Mouse (Mus musculus): Measurements from ENCODE around the gene Yae1d1.
"Not testable (repeated sequence)": the region's sequence is repeated elsewhere in the genome, so short reads cannot be mapped to it uniquely, and the experiment has no call there.

The Yae1d1 gene

DNA sequence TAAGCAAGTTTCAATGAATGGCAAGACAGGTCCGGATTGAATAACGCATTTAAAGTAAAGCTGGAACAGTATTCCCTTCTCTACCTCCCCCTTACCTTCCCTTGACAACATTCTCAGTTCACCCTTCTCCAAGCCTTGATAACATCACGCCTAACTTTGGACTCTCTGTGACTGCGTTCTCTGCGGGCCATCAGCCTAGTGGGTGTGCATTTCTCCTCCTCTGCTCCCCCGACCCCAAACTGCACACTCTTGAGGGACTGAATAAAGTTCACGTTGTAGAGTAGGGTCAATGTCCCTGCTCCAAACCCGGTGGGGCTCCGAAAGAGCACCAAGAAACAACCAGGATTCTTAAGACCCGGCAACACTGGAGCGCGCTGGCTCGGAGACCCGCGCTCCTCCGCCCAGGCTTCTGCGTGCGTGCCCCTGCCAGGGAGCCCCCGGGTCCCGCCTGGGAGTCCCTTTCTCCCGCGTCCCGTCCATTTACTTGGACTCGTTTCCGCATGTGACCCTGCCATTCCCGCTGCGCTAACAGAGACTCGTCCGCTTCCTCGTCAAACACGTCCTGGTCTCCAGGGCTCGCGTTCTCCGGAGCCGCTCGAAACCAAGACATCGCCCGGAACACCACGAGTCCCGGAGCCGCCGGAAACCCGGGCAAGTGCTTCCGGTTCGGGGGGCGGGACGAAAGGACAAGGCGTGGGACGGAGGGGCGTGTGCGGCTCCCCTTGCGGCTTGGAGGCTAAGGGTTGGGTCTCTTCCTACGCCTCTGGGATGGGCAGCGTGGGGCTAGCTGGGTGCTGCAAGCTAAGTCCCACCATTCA, at the start of gene Yae1d1:
Yae1d1 (minus strand) TSS at position 653 of the 818 bp plus-strand sequence.
- peak; percentile 93 for DNase-seq (ENCODE audit: low read depth)

DNA sequence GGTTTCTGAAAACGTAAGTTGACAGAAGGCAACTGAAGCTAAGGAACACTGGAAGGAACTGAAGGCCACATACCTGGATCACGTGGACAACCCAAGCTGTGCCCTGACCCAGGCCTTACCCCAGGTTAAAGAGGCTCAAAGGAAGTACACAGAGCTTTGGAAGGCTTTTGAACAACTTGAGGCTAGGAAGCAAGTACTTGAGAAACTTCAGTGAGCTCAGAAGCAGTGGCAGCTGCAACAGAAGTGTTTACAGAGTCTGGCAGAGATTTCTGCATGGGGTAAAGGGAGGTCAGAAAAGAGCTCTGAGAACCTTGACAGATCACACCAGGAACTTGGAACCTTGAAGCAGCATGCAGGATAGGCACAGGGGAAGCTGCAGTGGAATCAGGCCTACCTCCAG, 45.7 kb upstream of the Yae1d1 start:
- no peak for DNase-seq (ENCODE audit: low read depth)

DNA sequence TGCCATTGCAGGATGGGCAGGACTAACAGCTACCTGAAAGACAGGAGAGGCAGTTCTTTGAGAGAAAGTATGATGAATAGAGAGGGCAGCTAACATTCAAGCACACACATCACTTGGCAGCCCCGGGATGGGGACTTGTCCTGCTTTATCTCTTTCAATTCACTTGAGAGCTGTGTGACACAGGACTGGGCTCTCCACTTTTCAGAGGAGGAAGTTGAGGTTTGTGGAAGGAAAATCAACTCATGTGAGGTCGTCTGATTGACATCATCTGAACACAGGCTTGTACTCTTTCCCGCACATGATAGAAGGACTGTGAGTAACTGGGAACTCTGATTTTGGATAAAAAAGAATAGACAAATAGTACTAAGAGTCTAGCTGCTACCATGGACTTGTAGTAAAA, 23.5 kb upstream of the Yae1d1 start:
- no peak for DNase-seq (ENCODE audit: low read depth)

DNA sequence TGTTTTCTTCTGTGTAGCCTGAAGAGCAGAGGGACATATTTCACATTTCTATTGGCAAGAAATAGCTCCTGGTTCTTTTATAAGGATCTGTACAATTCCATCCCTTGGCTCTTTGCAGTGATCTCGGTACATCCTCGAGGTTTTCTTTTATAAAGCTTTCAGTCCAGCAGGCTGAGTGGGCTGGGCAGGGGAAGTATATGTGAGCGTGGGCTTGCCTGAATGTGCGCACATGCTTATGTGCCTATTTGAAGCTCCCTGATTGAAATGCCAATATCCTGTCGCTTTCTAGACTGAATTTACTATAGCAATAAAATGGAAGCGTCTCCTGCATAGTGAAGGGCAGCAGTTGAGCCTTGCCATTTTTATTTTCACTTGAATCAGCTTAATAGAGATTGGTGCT, 20.1 kb upstream of the Yae1d1 start:
- DNase-seq (ENCODE audit: low read depth) = no peak

DNA sequence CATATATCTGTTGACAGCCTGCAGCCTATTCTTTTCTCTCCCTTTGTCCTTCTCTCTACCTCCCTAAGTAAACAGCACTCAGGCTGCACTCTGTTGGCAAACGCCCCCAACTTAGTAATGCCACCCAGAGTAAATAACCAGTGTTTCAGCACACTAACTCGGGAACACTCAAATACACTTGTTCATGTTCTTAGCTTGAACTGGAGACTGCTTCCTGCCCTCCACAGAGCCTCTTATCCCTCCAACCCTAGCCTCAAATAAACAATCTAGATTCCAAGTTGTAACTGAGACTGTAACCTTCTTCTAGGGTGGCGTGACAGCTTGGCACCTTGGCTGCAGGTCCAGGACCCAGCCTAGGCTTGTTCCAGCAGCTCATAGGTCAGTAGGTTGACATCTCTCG, 17.9 kb upstream of the Yae1d1 start:
- no peak for DNase-seq (ENCODE audit: low read depth)

DNA sequence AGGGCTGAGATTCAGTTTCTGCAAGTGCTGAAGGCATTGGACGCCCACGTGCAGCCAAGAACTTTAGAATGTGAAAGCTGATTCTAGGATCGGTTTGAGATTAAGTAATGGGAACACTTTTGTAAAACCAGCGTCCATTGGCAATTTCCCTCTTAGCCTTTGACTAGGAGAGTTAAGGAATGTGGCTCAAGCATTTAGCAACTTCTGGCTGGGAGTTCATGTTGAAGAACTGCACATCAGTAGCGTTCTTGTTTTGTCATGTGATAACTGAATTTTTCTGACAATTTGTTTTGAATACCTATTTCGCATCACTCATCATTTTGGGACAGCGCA, 332 bp upstream of the Yae1d1 start:
- no peak for DNase-seq (ENCODE audit: low read depth)

DNA sequence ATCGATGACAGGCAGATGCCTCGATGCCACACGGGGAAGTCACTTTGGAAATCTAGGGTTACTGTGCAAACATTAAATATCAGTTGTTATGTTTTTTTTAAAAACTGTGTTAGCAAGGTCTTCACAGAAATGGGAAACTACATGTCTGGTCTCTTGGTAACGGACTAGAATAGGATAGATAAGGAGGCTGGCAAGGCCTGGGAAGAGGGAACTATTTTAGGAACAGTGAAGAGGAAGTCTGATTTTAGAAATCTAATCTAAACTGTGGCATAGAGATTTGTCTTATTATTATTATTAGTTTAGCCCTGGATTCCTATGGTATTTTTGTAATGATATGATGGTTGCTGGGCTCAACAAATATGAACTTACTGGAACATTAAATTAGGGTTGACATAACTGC, 1.1 kb downstream of the Yae1d1 start:
- DNase-seq (ENCODE audit: low read depth) = no peak

DNA sequence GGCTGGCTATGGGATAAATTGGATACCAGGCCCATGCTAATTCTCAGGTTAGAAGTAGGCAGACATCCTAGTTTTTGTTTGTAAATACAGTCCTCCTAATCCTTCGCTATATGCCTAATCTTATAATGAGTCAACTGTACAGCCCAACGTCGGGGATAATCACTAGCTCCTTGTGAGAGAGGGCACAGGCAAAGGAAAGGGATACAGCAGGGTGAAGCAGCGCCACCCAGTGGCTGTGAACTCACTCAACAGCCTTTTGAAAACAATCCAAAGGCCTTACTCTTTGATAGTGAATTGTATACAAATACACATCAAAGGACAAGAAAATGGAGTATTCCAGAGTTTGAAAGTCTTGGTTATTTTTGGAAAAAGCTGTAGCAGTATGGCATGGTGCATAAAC, 10.0 kb downstream of the Yae1d1 start:
- DNase-seq (ENCODE audit: low read depth) = peak; percentile 69

DNA sequence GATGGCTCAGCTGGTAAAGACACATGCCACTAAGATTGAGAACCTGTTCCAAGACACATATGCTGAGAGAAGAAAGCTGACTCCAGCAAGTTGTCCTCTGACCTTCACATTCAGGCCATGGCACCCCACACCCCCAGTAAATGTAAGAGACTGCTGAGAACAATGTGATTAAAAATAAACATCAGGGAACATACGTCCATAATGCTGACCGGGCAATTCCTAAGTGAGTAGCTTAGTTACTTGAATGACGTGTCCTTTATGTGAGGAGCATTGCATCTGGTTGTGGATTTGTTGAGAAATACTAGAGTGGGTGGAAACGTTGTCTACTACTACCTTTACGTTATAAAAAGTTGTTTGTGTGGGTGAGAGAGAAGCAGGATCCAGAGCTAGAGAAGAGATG, 10.5 kb downstream of the Yae1d1 start:
- DNase-seq (ENCODE audit: low read depth) = no peak

DNA sequence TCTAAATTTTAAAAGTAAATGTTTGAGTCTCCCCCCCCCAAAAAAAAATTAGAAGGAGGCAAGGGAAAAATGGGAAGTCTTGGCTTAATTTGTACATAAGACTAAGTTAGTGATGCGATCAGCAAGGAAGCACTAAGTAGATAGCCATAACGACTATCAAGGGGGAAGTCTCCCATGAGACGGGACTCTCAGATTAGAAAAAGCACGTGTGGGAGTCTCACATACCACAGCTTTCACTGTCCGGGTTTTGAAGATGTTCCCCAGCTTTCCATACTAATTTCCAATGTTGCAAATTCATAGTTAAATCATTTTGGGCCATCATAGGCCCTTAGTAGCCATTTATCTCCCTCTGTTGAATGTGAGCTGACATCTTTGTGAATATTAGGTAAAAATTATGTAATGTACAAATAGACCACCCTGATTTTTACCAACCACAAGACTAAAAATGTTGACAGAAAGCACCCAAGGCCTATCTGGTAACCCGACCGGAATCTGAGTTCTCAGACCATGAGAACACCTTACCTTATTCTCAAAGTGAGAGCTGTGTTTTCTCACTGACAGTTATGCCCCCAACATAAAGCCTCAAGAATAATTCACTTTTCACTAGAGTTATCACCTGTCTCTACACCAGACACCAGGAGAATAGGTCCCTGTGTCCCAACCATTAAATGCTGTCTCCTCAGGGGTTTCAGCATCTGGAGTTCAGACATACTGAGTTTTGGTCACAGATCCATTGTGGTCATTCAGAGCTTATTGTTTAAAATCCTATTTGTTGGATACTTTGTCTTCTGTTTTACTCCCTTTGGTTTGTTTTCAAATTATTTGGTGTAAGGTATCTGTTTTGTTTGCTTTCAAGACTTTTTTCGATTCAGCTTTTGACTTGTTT, 16.1 kb downstream of the Yae1d1 start:
- no peak for DNase-seq (ENCODE audit: low read depth)

DNA sequence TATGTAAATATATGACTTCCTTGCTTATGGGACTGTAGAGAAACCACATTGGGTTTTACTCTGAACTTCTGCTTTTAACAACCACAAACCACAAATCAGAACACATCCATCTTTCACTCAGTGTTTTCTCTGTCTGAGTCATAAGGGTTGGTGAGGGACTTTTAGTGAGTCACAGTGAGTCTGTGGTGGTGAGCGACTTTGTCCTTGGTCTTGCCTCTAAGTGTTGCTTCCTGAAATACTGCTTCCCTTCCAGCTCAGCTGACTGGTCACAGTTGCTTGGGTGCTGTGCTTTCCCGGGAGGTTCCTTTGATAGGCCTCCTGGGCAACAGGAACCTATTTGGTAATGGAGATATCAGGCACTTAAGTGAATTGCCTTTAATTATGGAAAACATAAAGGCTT, 17.3 kb downstream of the Yae1d1 start:
- peak; percentile 89 for DNase-seq (ENCODE audit: low read depth)

DNA sequence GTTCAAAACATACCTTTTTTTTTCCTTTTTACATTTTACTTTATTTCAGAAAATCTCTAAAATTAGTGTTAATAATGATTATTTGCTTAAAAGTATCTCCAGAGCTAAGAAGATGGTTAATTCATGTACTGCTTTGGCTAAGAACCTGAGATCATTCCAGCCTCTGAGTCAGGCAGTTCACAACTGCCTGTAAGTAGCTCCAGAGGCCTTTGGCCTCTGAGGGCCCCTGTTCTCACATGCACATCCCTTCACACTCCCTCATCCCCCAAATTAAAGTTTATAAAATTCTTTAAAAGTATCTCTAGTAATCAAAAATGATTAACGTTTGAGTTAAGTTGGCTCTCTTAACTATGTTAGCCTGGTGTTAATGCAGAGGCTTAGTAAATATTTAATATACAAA, 17.7 kb downstream of the Yae1d1 start:
- DNase-seq (ENCODE audit: low read depth) = no peak

DNA sequence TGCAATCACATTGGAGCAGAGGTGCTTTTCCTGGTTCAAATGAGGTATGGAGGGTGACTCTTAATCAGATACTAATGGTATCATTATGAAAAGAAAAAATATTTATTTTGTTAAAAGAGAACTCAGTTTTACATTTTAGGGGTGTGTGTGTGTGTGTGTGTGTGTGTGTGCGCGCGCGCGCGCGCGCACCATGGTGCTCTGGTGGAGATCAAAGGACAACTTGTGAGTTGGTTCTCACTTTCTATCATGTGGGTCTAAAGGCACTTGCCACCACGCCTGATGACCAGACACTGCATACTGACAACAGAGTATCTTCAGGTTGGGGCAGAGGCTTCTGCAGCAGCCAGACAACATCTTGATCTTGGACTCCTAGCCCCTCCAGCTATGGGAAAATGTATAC, 18.4 kb downstream of the Yae1d1 start:
- no peak for DNase-seq (ENCODE audit: low read depth)

DNA sequence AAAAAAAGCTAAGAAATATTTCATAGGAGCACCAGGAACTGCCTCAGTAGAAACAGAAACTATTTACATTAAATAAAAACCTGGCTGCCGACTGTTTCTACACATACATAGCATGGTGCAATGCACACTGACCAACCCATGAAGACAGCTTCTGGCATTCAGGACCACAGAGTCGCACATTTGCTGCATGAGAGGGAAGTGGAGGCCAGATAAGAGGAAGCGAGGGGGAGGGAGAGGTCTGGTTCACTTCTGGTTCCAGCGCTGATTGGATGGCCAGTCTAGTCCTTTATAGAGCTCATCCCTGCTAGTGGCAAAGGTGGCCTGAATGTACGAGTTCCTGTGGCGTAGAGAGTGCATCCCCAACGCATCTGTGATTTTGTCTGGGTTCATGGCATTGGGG, 32.5 kb downstream of the Yae1d1 start:
- DNase-seq (ENCODE audit: low read depth) = no peak

DNA sequence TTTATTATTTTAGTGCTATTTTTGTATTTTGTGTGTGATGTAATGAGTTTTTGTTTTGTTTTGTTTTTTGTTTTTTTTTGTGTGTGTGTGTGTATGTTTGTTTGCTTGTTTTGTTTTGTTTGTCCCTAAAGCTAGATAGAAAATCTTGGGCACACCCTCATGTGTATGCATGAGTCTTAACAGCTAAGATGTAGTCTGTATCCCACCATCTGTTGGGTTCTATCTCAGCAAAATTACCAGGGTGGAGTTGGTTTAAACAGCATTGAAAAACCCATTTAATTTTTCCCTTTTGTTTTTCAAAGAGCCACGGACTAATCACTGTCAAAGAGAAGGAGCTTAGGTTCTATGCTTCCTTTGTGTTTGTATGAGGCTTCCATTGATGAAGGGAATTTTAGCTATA, 38.9 kb downstream of the Yae1d1 start:
- DNase-seq (ENCODE audit: low read depth) = no peak

DNA sequence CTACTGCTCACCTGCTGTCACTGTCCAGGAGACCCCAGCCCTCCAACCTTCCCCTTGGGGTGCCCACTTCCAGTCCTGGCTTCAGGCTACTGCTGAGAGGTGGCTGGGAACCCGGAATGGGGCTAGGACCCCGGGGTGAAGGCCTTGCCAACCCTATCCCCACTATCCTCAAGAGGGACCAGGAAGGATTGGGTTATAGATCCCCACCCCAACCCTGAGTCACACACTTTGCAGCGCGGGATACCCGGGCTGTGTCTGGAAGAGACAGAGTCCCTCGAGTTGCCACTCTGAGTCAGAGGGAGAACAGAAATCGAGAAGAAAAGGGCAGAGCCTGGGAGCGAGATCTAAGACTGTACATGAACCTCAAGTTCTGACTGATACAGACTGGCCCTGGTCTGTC, 42.6 kb downstream of the Yae1d1 start:
- DNase-seq (ENCODE audit: low read depth) = not testable (repeated sequence)

DNA sequence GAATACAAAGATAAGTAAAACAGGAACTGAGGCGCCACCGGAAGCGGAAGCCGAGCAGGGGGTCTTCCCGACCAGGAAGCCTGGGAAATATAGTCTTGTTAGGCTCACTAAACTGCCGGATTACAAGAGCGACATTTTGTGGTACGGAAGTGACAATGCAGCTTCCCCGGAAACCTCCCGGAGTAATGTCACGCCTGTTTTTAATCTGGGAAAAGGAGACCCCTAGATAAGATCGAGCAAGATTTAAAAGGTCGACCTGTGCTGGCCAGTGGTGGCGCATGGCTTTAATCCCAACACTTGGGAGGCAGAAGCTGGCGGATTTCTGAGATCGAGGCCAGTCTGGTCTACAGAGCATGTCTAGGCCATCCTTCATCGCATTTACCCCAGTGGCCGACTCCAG, 43.6 kb downstream of the Yae1d1 start:
- no peak for DNase-seq (ENCODE audit: low read depth)

DNA sequence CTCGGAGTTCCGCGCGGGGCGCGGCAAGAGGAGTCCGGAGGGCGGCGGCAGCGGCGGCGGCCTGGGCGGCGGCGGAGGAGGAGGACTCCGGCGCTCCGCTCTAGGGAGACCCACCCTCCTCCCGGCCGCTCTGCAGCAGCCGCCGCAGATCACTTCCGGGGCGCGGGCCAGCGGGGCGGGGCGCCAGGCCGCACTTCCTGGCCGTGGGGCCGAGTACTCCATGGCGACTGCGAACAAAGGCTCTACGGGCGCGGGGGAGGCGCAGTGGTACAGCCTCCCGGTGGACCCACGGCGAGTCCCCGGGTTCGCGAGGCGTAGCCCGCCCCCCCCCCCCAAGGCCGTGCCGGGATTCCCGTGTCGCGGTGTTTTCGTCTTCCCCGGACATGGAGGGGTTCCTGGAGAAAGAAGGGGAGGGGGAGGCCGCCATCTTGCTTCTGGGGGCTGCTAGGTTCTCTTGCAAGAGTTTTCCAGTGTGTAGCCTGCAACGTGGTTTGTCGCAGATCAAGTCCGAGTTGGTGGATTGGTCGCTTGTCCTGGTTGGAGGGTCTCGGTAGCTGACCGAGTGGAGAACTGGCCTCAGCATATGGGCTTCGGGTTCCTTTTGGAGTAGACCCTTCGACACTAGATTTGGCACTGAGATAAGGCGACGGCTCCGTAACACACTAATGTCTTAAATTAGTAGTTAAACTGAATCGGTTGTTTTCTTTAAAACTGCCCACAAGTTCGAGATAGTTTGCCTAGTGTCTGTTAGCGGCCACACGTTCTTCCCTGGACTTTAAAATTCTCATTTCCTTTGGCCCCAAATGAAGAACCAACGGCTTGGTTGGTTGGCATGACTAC, 48.9 kb downstream of the Yae1d1 start, which contains the start of gene Rala:
Rala (minus strand) TSS at position 162 of the 840 bp plus-strand sequence.
- DNase-seq (ENCODE audit: low read depth) = peak; percentile 92

DNA sequence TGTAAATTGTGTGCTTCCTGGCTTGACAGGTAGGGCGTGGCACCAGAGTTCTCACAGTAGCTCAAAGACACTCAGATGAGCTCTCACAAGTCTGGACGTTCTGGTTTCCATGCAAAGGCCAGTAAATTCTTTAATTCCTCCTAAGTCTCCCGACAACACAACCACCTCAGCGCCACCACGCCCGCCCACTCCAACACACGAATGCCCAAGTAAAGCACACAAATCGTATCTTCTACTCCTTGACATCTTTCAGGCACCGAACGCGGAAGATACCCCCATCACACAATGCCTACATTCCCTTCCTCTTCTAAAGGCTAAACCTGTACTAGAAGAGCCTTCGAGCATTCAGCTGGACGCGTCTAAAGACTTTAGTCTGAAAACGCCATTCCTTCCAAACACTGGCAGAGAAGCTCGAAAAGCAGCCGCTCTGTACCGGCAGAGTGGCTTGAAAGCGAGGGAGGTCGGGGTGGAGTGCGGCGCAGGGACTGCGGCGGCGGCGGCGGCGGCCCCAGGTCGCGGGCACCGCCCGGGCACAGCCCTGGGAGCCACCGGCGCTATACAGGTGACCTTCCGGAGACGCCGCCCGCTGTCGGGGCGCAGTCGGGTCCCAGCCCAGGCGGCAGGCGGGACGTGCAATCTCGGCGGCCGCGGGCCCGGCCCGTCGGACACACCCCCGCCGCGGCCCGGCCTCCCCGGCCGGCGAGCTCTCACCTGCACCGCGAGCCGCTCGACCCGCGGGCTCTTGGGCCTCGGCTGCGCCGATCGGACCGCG, 49.7 kb downstream of the Yae1d1 start:
- DNase-seq (ENCODE audit: low read depth) = peak; percentile 58

DNA sequence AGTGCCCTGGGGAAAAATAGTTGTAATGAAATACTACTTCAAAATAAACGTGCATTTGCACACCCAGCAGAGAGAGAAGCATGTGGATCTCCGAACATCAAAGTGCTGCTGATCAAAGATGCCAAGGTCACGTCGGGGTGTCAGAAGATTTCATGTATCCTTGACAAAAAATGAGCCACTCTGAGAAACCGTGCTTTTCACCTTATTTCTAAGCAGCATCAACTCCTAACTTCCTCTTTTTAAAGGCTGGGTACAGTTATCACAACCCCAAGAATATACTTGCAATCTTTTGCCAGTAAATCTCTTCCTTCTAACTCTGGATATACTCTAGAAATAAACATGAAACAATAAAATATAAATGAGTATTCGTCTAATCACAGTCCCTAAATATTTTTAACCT, 50.8 kb downstream of the Yae1d1 start:
- no peak for DNase-seq (ENCODE audit: low read depth)
